Mouse (Mus musculus) cerebellum, adult 2 months (tissue): ENCODE data around the gene Svep1. TPM values are rescaled to one million over a fixed set of nuclear protein-coding genes. Genes with fewer than 3 reads are reported as not detected.

Source experiments
- DNase-seq, 2 experiments: peaks; one replicate each; pipeline ENCODE4 v3.0.0; 2021
- H3K27ac ChIP-seq: fragments of 200-500 bp; 2 replicates; pipeline ENCODE4 v1.5.1; 2012; ENCODE audit warnings: low read length, control low read depth, inconsistent platforms; ENCODE audit not compliant: insufficient read depth
- H3K27me3 ChIP-seq: fragments of 200-500 bp; 2 replicates; pipeline ENCODE4 v1.6.1; 2012; ENCODE audit warnings: inconsistent platforms, mild to moderate bottlenecking, low read length, moderate library complexity; ENCODE audit not compliant: control insufficient read depth, insufficient read depth
- H3K4me1 ChIP-seq: fragments of 200-500 bp; 2 replicates; pipeline ENCODE4 v1.6.1; 2011; ENCODE audit warnings: low read length; ENCODE audit not compliant: control insufficient read depth, insufficient read depth
- H3K4me3 ChIP-seq: fragments of 200-500 bp; replicated peaks from 2 replicates; pipeline ENCODE3; 2011; ENCODE audit warnings: mild to moderate bottlenecking, low read depth, low read length, control low read depth; ENCODE audit not compliant: insufficient read depth
- CTCF ChIP-seq: fragments of 200-500 bp; IDR thresholded peaks from 2 replicates; pipeline ENCODE4 v1.5.1; 2011; ENCODE audit warnings: low read depth, mild to moderate bottlenecking, control low read depth, low read length, moderate library complexity, borderline replicate concordance; ENCODE audit not compliant: insufficient read depth
- POLR2A ChIP-seq: fragments of 200-500 bp; IDR thresholded peaks from 2 replicates; pipeline ENCODE4 v1.6.1; 2011; ENCODE audit warnings: low read length, control low read depth, borderline replicate concordance; ENCODE audit not compliant: insufficient read depth
- WGBS: fragments of 180-500 bp; shearing (Covaris S2); methylation state at CpG from one replicate; pipeline ENCODE4 v1.1.7; 2018; 5-methylcytosine and 5-hydroxymethylcytosine counted together
- polyA plus RNA-seq: library from polyadenylated mRNA; depleted of rRNA; stranded (reverse); fragments of >200 nt; gene quantifications from 2 replicates; pipeline ENCODE4 v1.2.3, GENCODE M21; 2012

The Svep1 gene
- polyA plus RNA-seq, 1 experiment = 10.1 TPM

DNA sequence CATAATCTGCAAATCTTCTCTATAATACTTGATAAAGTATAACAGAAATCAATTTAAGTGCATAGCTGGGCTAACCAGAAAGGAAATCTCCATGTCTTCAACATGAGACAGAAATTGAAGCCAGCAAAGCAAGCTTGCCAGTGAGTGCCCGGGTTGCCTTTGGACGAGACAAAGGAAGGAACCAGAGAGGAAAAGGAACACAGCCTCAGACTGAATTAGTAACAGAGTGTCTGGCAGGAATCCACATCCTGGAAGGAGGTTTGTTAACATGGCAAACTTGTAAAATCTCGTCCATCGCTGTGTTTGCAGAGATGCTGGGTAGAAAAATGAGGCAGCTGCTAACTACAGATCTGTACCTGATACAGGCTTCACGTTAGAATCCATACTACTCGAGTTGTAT, 128.7 kb downstream of the Svep1 start:
- peak in 1 of 2 experiments; percentile 33 for DNase-seq
- H3K27ac ChIP-seq = no peak overlapping the region
- H3K27me3 ChIP-seq = no peaks in the 10 kb centered on the region
- WGBS = 28% methylated on average over 6 of the region's 6 CpGs
- no peaks in the 10 kb centered on the region for H3K4me1 ChIP-seq
- H3K4me3 ChIP-seq = no peak overlapping the region
- TF ChIP-seq POLR2A (no peak), CTCF (no peak)

DNA sequence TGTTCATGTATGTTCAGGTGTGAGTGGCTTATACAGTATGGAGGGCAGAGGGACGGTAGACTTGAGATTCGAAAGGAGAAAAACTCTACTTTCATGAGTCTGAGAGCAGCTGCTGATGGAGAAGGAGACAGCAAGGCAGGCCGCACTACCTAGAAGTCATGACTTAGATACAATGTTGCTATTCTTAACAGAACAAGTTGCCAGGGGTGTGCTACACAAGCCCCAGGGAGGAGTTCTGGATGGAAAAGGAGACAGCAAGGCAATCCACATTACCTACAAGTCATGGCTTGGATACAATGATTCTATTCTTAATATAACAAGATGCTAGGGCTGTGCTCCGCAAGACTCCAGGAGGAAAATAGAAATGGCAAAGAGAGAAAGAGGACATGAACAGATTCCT, 129.1 kb downstream of the Svep1 start:
- Histone ChIP-seq H3K27me3 (no peaks in the 10 kb centered on the region), H3K4me3 (no peak overlapping the region), H3K27ac (no peak overlapping the region), H3K4me1 (no peaks in the 10 kb centered on the region)
- no peak for DNase-seq
- TF ChIP-seq POLR2A = no peak
- no peak for TF ChIP-seq CTCF
- WGBS = 93% methylated on average over 4 of the region's 4 CpGs

DNA sequence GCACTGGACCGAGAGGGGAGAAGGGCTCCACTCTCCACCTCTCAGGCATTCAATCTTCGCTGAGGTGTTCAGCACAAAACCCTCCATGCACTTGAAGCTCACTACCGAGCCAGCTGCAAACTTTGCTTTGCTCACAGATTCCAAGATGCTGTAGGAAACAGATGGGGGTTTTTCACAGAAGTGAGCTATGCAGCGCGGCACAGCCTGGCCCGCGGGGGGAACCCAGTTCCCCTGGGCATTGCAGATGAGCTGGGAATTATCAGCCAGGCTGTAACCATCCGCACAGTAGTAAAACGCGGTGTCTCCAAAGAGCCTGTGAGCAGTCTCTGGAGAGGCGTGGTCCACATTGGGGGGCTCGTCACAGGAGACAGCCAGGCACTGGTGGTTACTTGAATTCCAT, 133.8 kb downstream of the Svep1 start:
- no peaks in the 10 kb centered on the region for H3K27me3 ChIP-seq
- TF ChIP-seq CTCF (no peak), POLR2A (no peak)
- no peak for DNase-seq
- no peak overlapping the region for H3K4me3 ChIP-seq
- H3K27ac ChIP-seq = no peak overlapping the region
- WGBS = 64% methylated on average over 12 of the region's 12 CpGs
- H3K4me1 ChIP-seq = 0 out of 2 replicates have a peak, but pooled peaks cover 7% of the 10 kb centered on the region

DNA sequence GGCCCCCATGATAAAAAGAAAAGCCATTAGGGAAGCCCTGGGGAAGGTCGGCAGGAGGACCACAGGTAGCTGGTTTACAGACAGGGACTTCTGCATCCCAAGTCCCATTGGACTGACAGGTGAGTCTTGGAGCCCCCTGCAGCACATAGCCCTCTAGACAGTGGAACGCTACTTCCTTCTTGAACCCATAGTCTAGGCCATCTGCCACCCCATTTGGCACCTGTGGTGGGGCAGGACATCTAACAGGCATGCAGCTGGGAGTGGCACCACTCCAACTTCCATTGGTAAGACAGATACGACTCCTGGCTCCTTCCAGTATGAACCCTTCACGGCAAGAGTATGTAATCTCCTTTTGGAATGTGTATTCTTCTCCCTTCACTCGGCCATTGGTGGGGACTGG, 137.8 kb downstream of the Svep1 start:
- no peak overlapping the region for H3K4me3 ChIP-seq
- TF ChIP-seq CTCF (no peak), POLR2A (no peak)
- H3K27me3 ChIP-seq = no peaks in the 10 kb centered on the region
- WGBS = 34% methylated on average over 5 of the region's 5 CpGs
- peak; percentile 35 to 48 for DNase-seq
- no peak overlapping the region for H3K27ac ChIP-seq
- H3K4me1 ChIP-seq = 0 out of 2 replicates have a peak, but pooled peaks cover 7% of the 10 kb centered on the region

DNA sequence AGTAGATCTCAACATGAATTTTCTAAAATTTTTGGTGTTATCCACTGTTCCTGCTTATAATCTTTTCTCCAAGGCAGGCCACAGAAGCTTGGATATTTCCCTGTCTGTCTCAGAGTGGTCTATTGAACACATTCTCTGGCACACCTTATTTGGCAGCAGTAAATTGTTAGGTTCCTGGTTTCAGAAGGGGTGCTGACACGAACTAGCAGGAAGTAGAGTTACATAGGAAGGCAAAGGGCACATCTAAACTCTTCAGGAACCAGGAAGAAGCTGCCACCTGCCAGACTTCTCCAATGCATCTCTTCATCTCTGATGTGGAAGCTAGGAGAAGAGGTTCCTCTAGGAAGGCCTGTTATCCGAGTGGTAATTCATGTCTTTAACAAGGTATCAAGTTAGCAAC, 141.9 kb downstream of the Svep1 start:
- WGBS = 66% methylated on average over 2 of the region's 2 CpGs
- H3K27ac ChIP-seq = no peak overlapping the region
- no peak for DNase-seq
- 0 out of 2 replicates have a peak, but pooled peaks cover 7% of the 10 kb centered on the region for H3K4me1 ChIP-seq
- no peak overlapping the region for H3K4me3 ChIP-seq
- TF ChIP-seq POLR2A (no peak), CTCF (no peak)
- H3K27me3 ChIP-seq = no peaks in the 10 kb centered on the region

DNA sequence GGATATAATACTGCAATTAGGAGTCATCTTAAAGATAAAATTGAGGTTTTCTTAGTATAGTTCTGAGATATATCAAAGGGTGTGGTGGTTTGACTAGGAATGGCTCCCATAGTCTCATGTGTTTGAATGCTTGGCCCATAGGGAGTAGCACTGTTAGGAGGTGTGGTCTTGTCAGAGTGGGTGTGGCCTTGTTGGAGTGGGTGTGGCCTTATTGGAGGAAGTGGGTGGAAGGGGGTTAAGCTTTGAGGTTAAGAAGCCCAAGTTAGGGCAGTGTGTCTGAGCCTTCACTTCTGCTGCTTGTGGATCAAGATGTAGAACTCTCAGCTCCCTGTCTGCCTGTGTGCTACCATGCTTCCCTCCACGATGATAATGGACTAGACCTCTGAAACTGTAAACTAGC, 143.7 kb downstream of the Svep1 start:
- DNase-seq = no peak
- Histone ChIP-seq H3K4me1 (no peaks in the 10 kb centered on the region), H3K27ac (no peak overlapping the region), H3K4me3 (no peak overlapping the region), H3K27me3 (no peaks in the 10 kb centered on the region)
- WGBS = 94% methylated on average over 1 of the region's 1 CpGs
- TF ChIP-seq CTCF (no peak), POLR2A (no peak)

DNA sequence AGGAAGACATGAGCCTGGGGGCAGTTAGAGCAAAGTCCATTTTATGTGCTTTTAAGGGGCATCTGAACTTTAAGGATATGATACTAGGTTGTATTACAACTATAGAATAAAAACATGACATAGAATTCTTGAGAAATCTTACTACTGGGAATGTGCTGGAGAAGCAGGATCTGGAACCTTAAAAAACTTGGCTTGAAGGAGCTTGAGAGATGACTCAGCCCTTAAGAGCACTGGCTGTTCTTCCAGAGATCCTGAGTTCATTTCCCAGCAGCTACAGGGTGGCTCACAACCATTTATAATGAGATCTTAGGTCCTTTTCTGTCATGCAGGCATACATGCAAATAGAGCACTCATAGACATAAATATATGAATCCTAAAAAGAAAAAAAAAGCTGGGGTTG, 151.0 kb downstream of the Svep1 start:
- TF ChIP-seq CTCF (no peak), POLR2A (no peak)
- H3K27ac ChIP-seq = no peak overlapping the region
- no peaks in the 10 kb centered on the region for H3K27me3 ChIP-seq
- no peak overlapping the region for H3K4me3 ChIP-seq
- no peaks in the 10 kb centered on the region for H3K4me1 ChIP-seq
- no peak for DNase-seq

DNA sequence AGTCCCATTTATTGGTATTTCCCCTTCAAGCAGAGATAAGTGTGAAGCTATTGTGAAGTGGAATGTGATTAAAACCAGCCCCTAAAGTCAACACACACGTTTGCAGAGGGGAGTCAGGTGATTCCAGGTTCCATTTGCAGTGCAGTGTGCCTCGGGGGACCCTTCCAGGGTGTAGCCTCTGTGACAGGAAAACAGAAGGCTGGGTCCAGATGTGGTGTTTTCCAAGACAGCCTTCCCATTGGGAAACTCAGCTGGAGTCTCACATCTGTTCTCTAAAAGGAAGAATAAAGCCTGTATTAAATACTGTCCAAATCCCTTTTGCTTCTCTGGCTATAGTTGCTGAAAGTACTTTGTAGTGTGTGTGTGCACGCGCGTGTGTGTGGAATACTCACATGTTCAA, 152.2 kb downstream of the Svep1 start:
- Histone ChIP-seq H3K4me3 (no peak overlapping the region), H3K27me3 (no peaks in the 10 kb centered on the region), H3K27ac (no peak overlapping the region), H3K4me1 (no peaks in the 10 kb centered on the region)
- DNase-seq = no peak
- WGBS = 76% methylated on average over 5 of the region's 5 CpGs
- TF ChIP-seq POLR2A (no peak), CTCF (no peak)

DNA sequence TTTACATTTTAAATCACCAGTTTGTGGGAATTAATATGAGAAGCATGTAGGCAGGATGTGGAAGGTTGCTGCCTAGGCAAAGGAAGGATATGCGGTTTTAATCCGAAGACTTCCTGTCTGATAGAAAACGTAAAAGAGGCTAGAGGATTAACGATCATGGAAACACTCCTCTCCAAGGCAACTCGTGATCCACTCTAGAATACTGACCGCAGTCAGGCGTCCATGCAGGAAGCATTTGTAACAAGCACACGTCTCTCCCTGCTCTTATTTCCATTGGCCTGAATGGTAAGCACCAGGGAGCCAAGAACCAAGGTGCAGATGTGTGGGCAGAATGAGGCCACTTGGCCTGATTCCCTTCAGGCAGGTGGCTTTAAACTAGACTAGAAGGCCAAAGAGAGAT, 155.9 kb downstream of the Svep1 start:
- TF ChIP-seq CTCF (no peak), POLR2A (no peak)
- 69% methylated on average over 8 of the region's 8 CpGs for WGBS
- DNase-seq = no peak
- H3K4me3 ChIP-seq = no peak overlapping the region
- no peak overlapping the region for H3K27ac ChIP-seq
- H3K4me1 ChIP-seq = no peaks in the 10 kb centered on the region
- H3K27me3 ChIP-seq = no peaks in the 10 kb centered on the region
